Mouse (Mus musculus): ENCODE measurements around the gene Cdh13. TPM values are rescaled to one million over a fixed set of nuclear protein-coding genes. Genes with fewer than 3 reads are reported as not detected.

Gene Cdh13
- polyA plus RNA-seq (2014; fragmentation: Nextera tagmentation; extraction: Ambion mirVana), result 101 and 123 TPM in 2 replicates

- Histone ChIP-seq H3K9me3 (replicated peaks; ENCODE audit: control insufficient read depth, low read length) (no peaks in the 10 kb centered on the region), H3K4me3 (ENCODE audit: low read depth, low read length) (peak within 1 kb of the TSS; percentile 51), H3K27ac (ENCODE audit: low read depth, low read length) (peak within 1 kb of the TSS; percentile 65), H3K27me3 (replicated peaks; ENCODE audit: control insufficient read depth, insufficient read depth, low read length) (no peaks in the 10 kb centered on the region), H3K4me1 (ENCODE audit: control insufficient read depth, insufficient read depth, low read length) (peaks cover 7% of the 10 kb centered on the region), H3K9ac (ENCODE audit: low read length) (peak within 1 kb of the TSS; percentile 84), H3K36me3 (ENCODE audit: control insufficient read depth, insufficient read depth, low read length) (no peaks in the 10 kb centered on the region), H3K4me2 (ENCODE audit: low read length) (peak within 1 kb of the TSS; percentile 90)
- peak; percentile 82 for DNase-seq (ENCODE audit: low spot score)
- ATAC-seq, result peak; percentile 58
- WGBS, result under 1% methylated on average over 33 of the region's 33 CpGs
These were observed at the start of gene Cdh13 for GRCm38 (mm10) chr8:118283600-118284111. Gene Cdh13, plus strand, starts transcription at chr8:118283733.

- Histone ChIP-seq H3K27me3 (replicated peaks; ENCODE audit: control insufficient read depth, insufficient read depth, low read length) (no peaks in the 10 kb centered on the region), H3K4me2 (ENCODE audit: low read length) (no peak overlapping the region), H3K9me3 (replicated peaks; ENCODE audit: control insufficient read depth, low read length) (no peaks in the 10 kb centered on the region), H3K9ac (ENCODE audit: low read length) (no peak overlapping the region), H3K36me3 (ENCODE audit: control insufficient read depth, insufficient read depth, low read length) (no peaks in the 10 kb centered on the region), H3K4me3 (ENCODE audit: low read depth, low read length) (no peak overlapping the region), H3K4me1 (ENCODE audit: control insufficient read depth, insufficient read depth, low read length) (no peaks in the 10 kb centered on the region), H3K27ac (ENCODE audit: low read depth, low read length) (no peak overlapping the region)
- WGBS, result 93% methylated on average over 7 of the region's 7 CpGs
- DNase-seq (ENCODE audit: low spot score) (no peak), ATAC-seq (no peak)
These were observed 47.9 kb upstream of the Cdh13 start for GRCm38 (mm10) chr8:118235626-118236025.

DNA sequence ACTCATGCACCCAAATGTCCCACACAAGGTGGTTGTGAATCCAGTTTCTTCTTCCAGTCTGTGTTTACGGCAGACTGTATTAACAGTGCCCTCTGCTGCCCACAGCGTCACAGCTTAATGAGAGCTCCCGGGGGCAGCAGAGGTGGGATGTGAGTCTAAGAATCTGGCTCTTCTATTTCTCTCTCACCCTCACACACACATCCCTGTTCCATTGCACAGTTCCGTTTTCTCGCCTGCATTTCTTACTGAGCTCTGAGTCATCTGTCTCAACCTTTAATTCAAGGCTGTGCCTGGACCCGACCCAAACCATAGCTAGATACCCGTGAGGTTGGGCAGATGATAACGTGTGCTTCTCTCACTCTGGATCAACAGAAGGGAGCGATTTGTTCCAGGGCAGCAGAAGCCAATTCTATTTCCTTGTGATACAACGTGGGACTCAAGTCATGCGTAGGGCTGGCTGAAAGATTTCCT, 46.3 kb upstream of the Cdh13 start:
- no peak for ATAC-seq

DNA sequence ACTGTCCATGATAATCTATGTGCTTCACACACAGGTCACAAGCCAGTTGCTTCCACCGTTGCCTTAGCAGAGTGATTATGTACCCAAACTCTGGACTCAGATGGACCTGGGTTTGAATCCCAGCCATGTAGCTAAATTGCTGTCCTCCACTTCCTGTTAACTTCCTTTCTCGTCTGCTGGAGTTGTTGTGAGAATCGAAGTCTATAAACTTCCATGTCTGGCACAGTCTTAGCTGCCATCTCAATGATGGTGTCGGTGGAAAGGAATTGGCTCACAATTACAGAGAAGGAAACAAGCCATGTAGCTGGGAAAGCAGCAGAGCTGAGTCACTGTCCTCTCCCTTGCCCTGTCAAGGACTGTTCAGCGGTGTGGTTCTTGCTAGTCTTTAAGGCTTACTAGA, 45.4 kb upstream of the Cdh13 start:
- WGBS, result 83% methylated on average over 5 of the region's 5 CpGs
- Histone ChIP-seq H3K4me3 (ENCODE audit: low read depth, low read length) (no peak overlapping the region), H3K9me3 (replicated peaks; ENCODE audit: control insufficient read depth, low read length) (no peaks in the 10 kb centered on the region), H3K27ac (ENCODE audit: low read depth, low read length) (no peak overlapping the region), H3K4me2 (ENCODE audit: low read length) (no peak overlapping the region), H3K36me3 (ENCODE audit: control insufficient read depth, insufficient read depth, low read length) (no peaks in the 10 kb centered on the region), H3K27me3 (replicated peaks; ENCODE audit: control insufficient read depth, insufficient read depth, low read length) (no peaks in the 10 kb centered on the region), H3K4me1 (ENCODE audit: control insufficient read depth, insufficient read depth, low read length) (no peaks in the 10 kb centered on the region), H3K9ac (ENCODE audit: low read length) (no peak overlapping the region)
- ATAC-seq, result no peak
- no peak for DNase-seq (ENCODE audit: low spot score)

More for the DNA sequence above, 46.3 kb upstream of the Cdh13 start:
- no peak overlapping the region for H3K27ac ChIP-seq (ENCODE audit: low read depth, low read length)
- no peaks in the 10 kb centered on the region for H3K9me3 ChIP-seq (replicated peaks; ENCODE audit: control insufficient read depth, low read length)
- WGBS, result 61% methylated on average over 11 of the region's 11 CpGs
- no peaks in the 10 kb centered on the region for H3K4me1 ChIP-seq (ENCODE audit: control insufficient read depth, insufficient read depth, low read length)
- H3K4me2 ChIP-seq (ENCODE audit: low read length), result no peak overlapping the region
- DNase-seq (ENCODE audit: low spot score), result peak; percentile 47
- H3K4me3 ChIP-seq (ENCODE audit: low read depth, low read length), result no peak overlapping the region
- no peak overlapping the region for H3K9ac ChIP-seq (ENCODE audit: low read length)
- no peaks in the 10 kb centered on the region for H3K36me3 ChIP-seq (ENCODE audit: control insufficient read depth, insufficient read depth, low read length)
- no peaks in the 10 kb centered on the region for H3K27me3 ChIP-seq (replicated peaks; ENCODE audit: control insufficient read depth, insufficient read depth, low read length)

DNA sequence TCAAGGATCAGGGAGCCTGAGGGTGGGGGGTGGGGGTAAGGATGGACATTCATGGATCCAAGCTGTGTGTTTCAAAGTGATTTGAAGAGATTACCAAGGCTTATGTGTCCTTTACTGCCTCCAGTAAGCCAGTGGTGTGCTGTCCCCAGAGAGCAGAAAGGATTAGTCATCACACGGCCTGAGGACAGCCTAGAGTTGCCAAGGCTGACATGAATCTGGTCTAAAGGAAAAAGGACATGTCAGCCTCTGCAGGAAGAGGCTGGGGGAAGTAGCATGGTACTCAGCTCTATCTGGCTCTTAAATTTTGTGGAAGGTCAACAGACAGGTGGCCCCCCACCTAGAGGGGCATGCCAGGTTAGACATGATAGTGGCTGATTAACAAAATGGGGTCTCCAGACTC, 44.3 kb upstream of the Cdh13 start:
- no peak for ATAC-seq
- H3K27me3 ChIP-seq (replicated peaks; ENCODE audit: control insufficient read depth, insufficient read depth, low read length), result no peaks in the 10 kb centered on the region
- H3K9ac ChIP-seq (ENCODE audit: low read length), result no peak overlapping the region
- no peak overlapping the region for H3K27ac ChIP-seq (ENCODE audit: low read depth, low read length)
- no peaks in the 10 kb centered on the region for H3K9me3 ChIP-seq (replicated peaks; ENCODE audit: control insufficient read depth, low read length)
- no peak overlapping the region for H3K4me2 ChIP-seq (ENCODE audit: low read length)
- WGBS, result 63% methylated on average over 1 of the region's 1 CpGs
- no peak overlapping the region for H3K4me3 ChIP-seq (ENCODE audit: low read depth, low read length)
- DNase-seq (ENCODE audit: low spot score), result no peak
- H3K4me1 ChIP-seq (ENCODE audit: control insufficient read depth, insufficient read depth, low read length), result no peaks in the 10 kb centered on the region
- no peaks in the 10 kb centered on the region for H3K36me3 ChIP-seq (ENCODE audit: control insufficient read depth, insufficient read depth, low read length)

GRCm38 (mm10) chr8:118249319-118249718, 34.2 kb upstream of the Cdh13 start:
- Histone ChIP-seq H3K9ac (ENCODE audit: low read length) (no peak overlapping the region), H3K4me3 (ENCODE audit: low read depth, low read length) (no peak overlapping the region), H3K4me1 (ENCODE audit: control insufficient read depth, insufficient read depth, low read length) (no peaks in the 10 kb centered on the region), H3K36me3 (ENCODE audit: control insufficient read depth, insufficient read depth, low read length) (no peaks in the 10 kb centered on the region), H3K27me3 (replicated peaks; ENCODE audit: control insufficient read depth, insufficient read depth, low read length) (no peaks in the 10 kb centered on the region), H3K9me3 (replicated peaks; ENCODE audit: control insufficient read depth, low read length) (no peaks in the 10 kb centered on the region), H3K4me2 (ENCODE audit: low read length) (no peak overlapping the region), H3K27ac (ENCODE audit: low read depth, low read length) (no peak overlapping the region)
- ATAC-seq (no peak), DNase-seq (ENCODE audit: low spot score) (no peak)
- WGBS, result 77% methylated on average over 5 of the region's 5 CpGs

DNA sequence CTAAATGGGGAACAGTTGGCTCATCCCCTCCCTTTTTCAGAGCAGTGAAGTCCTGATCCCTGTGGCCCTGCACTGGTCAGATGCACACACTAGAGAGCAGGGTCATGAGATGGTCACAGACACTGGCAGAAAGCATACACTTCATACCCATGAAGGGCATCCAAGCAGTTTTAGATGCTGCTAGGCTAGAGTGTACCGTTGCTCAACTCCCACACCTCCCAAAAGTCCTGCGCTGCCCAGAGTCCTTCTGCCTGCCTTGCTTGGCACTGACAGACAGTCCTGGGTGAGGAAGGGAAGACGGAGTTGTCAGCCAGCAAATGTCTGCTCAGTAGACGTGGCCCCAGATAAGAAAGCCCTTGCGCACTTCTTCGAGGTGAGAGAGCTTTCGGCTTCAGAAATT, 33.6 kb upstream of the Cdh13 start:
- Histone ChIP-seq H3K27me3 (replicated peaks; ENCODE audit: control insufficient read depth, insufficient read depth, low read length) (no peaks in the 10 kb centered on the region), H3K27ac (ENCODE audit: low read depth, low read length) (no peak overlapping the region), H3K4me1 (ENCODE audit: control insufficient read depth, insufficient read depth, low read length) (no peaks in the 10 kb centered on the region), H3K9ac (ENCODE audit: low read length) (no peak overlapping the region), H3K9me3 (replicated peaks; ENCODE audit: control insufficient read depth, low read length) (no peaks in the 10 kb centered on the region), H3K36me3 (ENCODE audit: control insufficient read depth, insufficient read depth, low read length) (no peaks in the 10 kb centered on the region), H3K4me3 (ENCODE audit: low read depth, low read length) (no peak overlapping the region), H3K4me2 (ENCODE audit: low read length) (no peak overlapping the region)
- ATAC-seq (no peak), DNase-seq (ENCODE audit: low spot score) (no peak)
- 93% methylated on average over 7 of the region's 7 CpGs for WGBS

GRCm38 (mm10) chr8:118263117-118263516, 20.4 kb upstream of the Cdh13 start:
- Histone ChIP-seq H3K36me3 (ENCODE audit: control insufficient read depth, insufficient read depth, low read length) (no peaks in the 10 kb centered on the region), H3K4me2 (ENCODE audit: low read length) (no peak overlapping the region), H3K4me3 (ENCODE audit: low read depth, low read length) (no peak overlapping the region), H3K9me3 (replicated peaks; ENCODE audit: control insufficient read depth, low read length) (no peaks in the 10 kb centered on the region), H3K27ac (ENCODE audit: low read depth, low read length) (peak overlapping the region; percentile 65), H3K4me1 (ENCODE audit: control insufficient read depth, insufficient read depth, low read length) (no peaks in the 10 kb centered on the region), H3K27me3 (replicated peaks; ENCODE audit: control insufficient read depth, insufficient read depth, low read length) (no peaks in the 10 kb centered on the region), H3K9ac (ENCODE audit: low read length) (no peak overlapping the region)
- peak; percentile 83 for DNase-seq (ENCODE audit: low spot score)
- 38% methylated on average over 4 of the region's 4 CpGs for WGBS
- peak; percentile 89 for ATAC-seq

- no peaks in the 10 kb centered on the region for H3K9me3 ChIP-seq (replicated peaks; ENCODE audit: control insufficient read depth, low read length)
- DNase-seq (ENCODE audit: low spot score) (peak; percentile 84), ATAC-seq (peak; percentile 88)
- no peak overlapping the region for H3K9ac ChIP-seq (ENCODE audit: low read length)
- H3K27me3 ChIP-seq (replicated peaks; ENCODE audit: control insufficient read depth, insufficient read depth, low read length), result no peaks in the 10 kb centered on the region
- H3K36me3 ChIP-seq (ENCODE audit: control insufficient read depth, insufficient read depth, low read length), result no peaks in the 10 kb centered on the region
- no peak overlapping the region for H3K4me3 ChIP-seq (ENCODE audit: low read depth, low read length)
- 24% methylated on average over 7 of the region's 7 CpGs for WGBS
- H3K27ac ChIP-seq (ENCODE audit: low read depth, low read length), result peak overlapping the region; percentile 58; the same call in 1 of the 2 replicates
- peak overlapping the region; percentile 9; the same call in 1 of the 2 replicates for H3K4me2 ChIP-seq (ENCODE audit: low read length)
- H3K4me1 ChIP-seq (ENCODE audit: control insufficient read depth, insufficient read depth, low read length), result peaks cover 18% of the 10 kb centered on the region
These were observed 12.7 kb upstream of the Cdh13 start for GRCm38 (mm10) chr8:118270751-118271402.

Measured in forebrain, embryonic 14.5 days (tissue).